Mouse (Mus musculus): ENCODE results near the gene Dnmt3a. TPM values are rescaled to one million over a fixed set of nuclear protein-coding genes. Genes with fewer than 3 reads are reported as not detected.

Gene Dnmt3a
- total RNA-seq, 1 experiment from 2014 or later: 25.2 TPM

- no peak for ATAC-seq (replicated peaks in 1 of 2; ENCODE audit: insufficient read depth in 1 of 2, low FRiP score in 2 of 2, low TSS enrichment in 1 of 2, low read depth in 1 of 2, poor library complexity in 2 of 2, severe bottlenecking in 2 of 2)
Measured at GRCm38 (mm10) chr12:3837081-3837832, 31.4 kb downstream of the Dnmt3a start.

- ATAC-seq (replicated peaks in 1 of 2; ENCODE audit: insufficient read depth in 1 of 2, low FRiP score in 2 of 2, low TSS enrichment in 1 of 2, low read depth in 1 of 2, poor library complexity in 2 of 2, severe bottlenecking in 2 of 2): no peak
Measured at GRCm38 (mm10) chr12:3838009-3838408, 32.2 kb downstream of the Dnmt3a start.

DNA sequence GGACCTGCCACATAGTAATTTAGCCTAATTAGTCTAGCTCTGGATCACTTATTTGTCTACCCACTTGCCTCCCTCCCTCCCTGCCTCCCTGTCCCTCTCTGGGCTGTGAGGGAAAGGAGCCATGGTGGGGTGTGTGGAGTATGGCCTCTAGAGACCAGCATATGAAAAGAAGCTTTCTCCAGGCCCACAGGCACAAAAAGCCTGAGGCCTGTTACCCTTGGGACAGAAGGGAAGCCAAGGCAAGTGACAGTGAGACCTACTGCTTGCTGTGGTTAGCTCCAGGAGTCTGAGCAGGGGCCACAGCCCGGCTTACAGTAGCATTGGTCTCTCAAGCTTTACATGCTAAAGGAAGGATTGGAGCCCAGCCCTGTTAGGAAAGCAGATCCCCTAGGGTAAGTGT lies 33.9 kb downstream of the Dnmt3a start:
- ATAC-seq (replicated peaks in 1 of 2; ENCODE audit: insufficient read depth in 1 of 2, low FRiP score in 2 of 2, low TSS enrichment in 1 of 2, low read depth in 1 of 2, poor library complexity in 2 of 2, severe bottlenecking in 2 of 2): no peak

- no peak for ATAC-seq (replicated peaks in 1 of 2; ENCODE audit: insufficient read depth in 1 of 2, low FRiP score in 2 of 2, low TSS enrichment in 1 of 2, low read depth in 1 of 2, poor library complexity in 2 of 2, severe bottlenecking in 2 of 2)
Measured at GRCm38 (mm10) chr12:3841121-3841520, 35.3 kb downstream of the Dnmt3a start.

DNA sequence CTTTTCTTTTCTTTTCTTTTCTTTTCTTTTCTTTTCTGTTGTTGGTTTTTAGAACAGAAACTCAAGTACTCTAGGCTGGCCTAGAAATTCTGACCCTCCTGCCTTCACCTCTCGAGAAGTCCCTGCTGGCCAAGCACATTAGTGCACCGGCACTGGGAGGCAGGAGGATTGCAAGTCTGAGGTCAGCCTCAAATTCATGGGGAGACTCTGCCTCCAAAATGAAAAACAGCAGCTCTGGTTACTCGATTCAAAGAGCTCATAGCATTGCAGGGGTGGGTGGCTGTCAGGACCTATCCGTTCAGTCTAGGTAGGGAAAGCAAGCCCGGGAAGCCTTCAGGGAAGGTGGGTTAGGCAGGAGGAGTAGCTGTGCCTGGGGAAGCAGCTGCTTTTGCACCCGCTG lies 37.0 kb downstream of the Dnmt3a start:
- ATAC-seq (replicated peaks in 1 of 2; ENCODE audit: insufficient read depth in 1 of 2, low FRiP score in 2 of 2, low TSS enrichment in 1 of 2, low read depth in 1 of 2, poor library complexity in 2 of 2, severe bottlenecking in 2 of 2): no peak

GRCm38 (mm10) chr12:3843371-3843861 lies 37.6 kb downstream of the Dnmt3a start:
- no peak for ATAC-seq (replicated peaks in 1 of 2; ENCODE audit: insufficient read depth in 1 of 2, low FRiP score in 2 of 2, low TSS enrichment in 1 of 2, low read depth in 1 of 2, poor library complexity in 2 of 2, severe bottlenecking in 2 of 2)

- no peak for ATAC-seq (replicated peaks in 1 of 2; ENCODE audit: insufficient read depth in 1 of 2, low FRiP score in 2 of 2, low TSS enrichment in 1 of 2, low read depth in 1 of 2, poor library complexity in 2 of 2, severe bottlenecking in 2 of 2)
Measured at GRCm38 (mm10) chr12:3843918-3844317, 38.1 kb downstream of the Dnmt3a start.

- no peak for ATAC-seq (replicated peaks in 1 of 2; ENCODE audit: insufficient read depth in 1 of 2, low FRiP score in 2 of 2, low TSS enrichment in 1 of 2, low read depth in 1 of 2, poor library complexity in 2 of 2, severe bottlenecking in 2 of 2)
Measured at GRCm38 (mm10) chr12:3844335-3844734, 38.5 kb downstream of the Dnmt3a start.

GRCm38 (mm10) chr12:3849481-3849880 lies 43.7 kb downstream of the Dnmt3a start:
- no peak for ATAC-seq (replicated peaks in 1 of 2; ENCODE audit: insufficient read depth in 1 of 2, low FRiP score in 2 of 2, low TSS enrichment in 1 of 2, low read depth in 1 of 2, poor library complexity in 2 of 2, severe bottlenecking in 2 of 2)

DNA sequence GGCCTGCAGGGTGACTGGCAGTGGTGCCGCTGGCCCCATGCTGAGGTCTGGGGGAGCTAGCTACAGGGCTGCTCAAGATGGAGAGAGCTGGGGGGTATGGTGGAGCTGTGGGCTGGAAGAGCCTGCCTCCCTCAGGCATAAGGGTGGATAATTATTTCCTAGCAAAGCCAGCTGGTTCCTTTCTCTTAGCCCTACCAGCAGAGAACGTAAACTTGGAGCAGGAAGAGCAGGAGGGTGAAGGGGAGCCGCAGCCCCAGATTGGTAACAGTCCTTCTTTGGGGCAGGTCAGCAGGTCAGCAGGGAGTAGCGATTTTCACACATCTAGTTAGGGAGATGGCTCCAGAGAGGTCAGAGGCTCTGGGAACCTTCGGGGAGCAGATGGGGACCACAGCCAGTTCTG lies 44.4 kb downstream of the Dnmt3a start:
- no peak for ATAC-seq (replicated peaks in 1 of 2; ENCODE audit: insufficient read depth in 1 of 2, low FRiP score in 2 of 2, low TSS enrichment in 1 of 2, low read depth in 1 of 2, poor library complexity in 2 of 2, severe bottlenecking in 2 of 2)

DNA sequence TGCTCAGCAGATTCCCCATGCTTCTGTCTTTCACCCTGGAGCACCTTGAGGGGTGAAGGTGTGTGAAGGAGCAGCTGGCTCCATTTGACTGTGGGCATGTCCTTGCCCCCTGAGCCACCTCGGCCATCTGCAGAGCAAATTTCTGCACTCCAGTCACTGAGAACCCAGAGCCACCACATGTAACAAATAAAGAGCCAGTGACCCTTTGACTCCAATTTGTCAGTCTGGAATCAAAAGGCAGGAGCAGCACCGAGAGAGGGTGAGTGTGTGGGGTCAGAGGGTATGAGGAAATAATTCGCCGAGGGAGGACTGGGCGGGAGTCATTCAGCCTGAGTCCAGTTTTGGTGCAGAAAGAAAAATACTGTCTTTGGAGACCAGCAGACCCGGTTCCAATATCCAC lies 44.9 kb downstream of the Dnmt3a start:
- no peak for ATAC-seq (replicated peaks in 1 of 2; ENCODE audit: insufficient read depth in 1 of 2, low FRiP score in 2 of 2, low TSS enrichment in 1 of 2, low read depth in 1 of 2, poor library complexity in 2 of 2, severe bottlenecking in 2 of 2)

GRCm38 (mm10) chr12:3851179-3851578 lies 45.4 kb downstream of the Dnmt3a start:
- no peak for ATAC-seq (replicated peaks in 1 of 2; ENCODE audit: insufficient read depth in 1 of 2, low FRiP score in 2 of 2, low TSS enrichment in 1 of 2, low read depth in 1 of 2, poor library complexity in 2 of 2, severe bottlenecking in 2 of 2)

- ATAC-seq (replicated peaks in 1 of 2; ENCODE audit: insufficient read depth in 1 of 2, low FRiP score in 2 of 2, low TSS enrichment in 1 of 2, low read depth in 1 of 2, poor library complexity in 2 of 2, severe bottlenecking in 2 of 2): 0 out of 4 replicates have a peak, but pooled peaks of 1 of the 2 experiments have one; percentile 25
Measured at GRCm38 (mm10) chr12:3852521-3852920, 46.7 kb downstream of the Dnmt3a start.

- no peak for ATAC-seq (replicated peaks in 1 of 2; ENCODE audit: insufficient read depth in 1 of 2, low FRiP score in 2 of 2, low TSS enrichment in 1 of 2, low read depth in 1 of 2, poor library complexity in 2 of 2, severe bottlenecking in 2 of 2)
Measured at GRCm38 (mm10) chr12:3854419-3854818, 48.6 kb downstream of the Dnmt3a start.

- peak; percentile 91 to 94 for ATAC-seq (replicated peaks in 1 of 2; ENCODE audit: insufficient read depth in 1 of 2, low FRiP score in 2 of 2, low TSS enrichment in 1 of 2, low read depth in 1 of 2, poor library complexity in 2 of 2, severe bottlenecking in 2 of 2)
Measured at GRCm38 (mm10) chr12:3855762-3856501, 50.1 kb downstream of the Dnmt3a start.

DNA sequence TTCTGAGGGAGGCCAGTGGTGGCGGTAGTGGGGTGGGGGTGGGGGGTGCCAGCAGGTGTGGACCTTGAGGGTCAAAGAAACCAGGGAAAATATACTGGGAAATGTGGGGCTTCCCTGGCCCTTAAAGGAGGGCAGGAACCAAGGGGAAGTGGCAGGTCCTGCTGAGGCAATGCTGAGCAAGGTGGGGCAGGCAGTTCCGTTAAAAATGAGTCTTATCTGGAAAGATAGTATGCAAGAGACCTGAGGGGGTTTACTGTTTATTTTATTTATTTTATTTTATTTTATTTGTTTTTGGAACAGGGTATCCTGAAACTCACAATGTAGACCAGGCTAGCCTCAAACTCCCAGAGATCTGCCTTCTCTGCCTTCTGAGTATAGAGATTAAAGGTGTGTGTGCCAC lies 50.9 kb downstream of the Dnmt3a start:
- no peak for ATAC-seq (replicated peaks in 1 of 2; ENCODE audit: insufficient read depth in 1 of 2, low FRiP score in 2 of 2, low TSS enrichment in 1 of 2, low read depth in 1 of 2, poor library complexity in 2 of 2, severe bottlenecking in 2 of 2)

- no peak for ATAC-seq (replicated peaks in 1 of 2; ENCODE audit: insufficient read depth in 1 of 2, low FRiP score in 2 of 2, low TSS enrichment in 1 of 2, low read depth in 1 of 2, poor library complexity in 2 of 2, severe bottlenecking in 2 of 2)
Measured at GRCm38 (mm10) chr12:3857231-3857630, 51.4 kb downstream of the Dnmt3a start.

DNA sequence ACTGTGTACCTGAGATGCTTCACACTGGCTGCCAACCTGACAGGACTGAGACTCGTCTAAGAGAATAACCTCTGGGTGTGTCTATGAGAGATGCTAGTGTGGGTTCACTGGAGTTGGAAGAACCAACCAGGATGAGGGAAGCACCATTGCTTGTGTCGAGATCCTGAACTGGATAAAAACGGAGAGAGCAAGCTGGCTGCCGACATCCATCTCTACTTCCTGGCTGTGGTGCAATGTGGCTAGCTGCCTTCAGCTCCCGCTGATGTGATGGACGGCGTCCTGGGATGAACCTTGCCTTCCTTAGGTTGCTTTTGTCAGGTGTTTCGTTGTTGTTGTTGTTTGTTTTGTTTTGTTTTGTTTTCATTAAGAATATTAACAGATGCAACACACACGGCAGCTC lies 52.0 kb downstream of the Dnmt3a start:
- no peak for ATAC-seq (replicated peaks in 1 of 2; ENCODE audit: insufficient read depth in 1 of 2, low FRiP score in 2 of 2, low TSS enrichment in 1 of 2, low read depth in 1 of 2, poor library complexity in 2 of 2, severe bottlenecking in 2 of 2)
